Mouse (Mus musculus) liver, embryonic 14.5 days (tissue): ENCODE measurements around the gene Pglyrp4.

Experiments used
- CTCF ChIP-seq: IDR thresholded peaks from 2 replicates; pipeline ENCODE4 v1.5.1; 2016; ENCODE audit warnings: antibody characterized with exemption, low read depth, control low read depth
- EP300 ChIP-seq: IDR thresholded peaks from 2 replicates; pipeline ENCODE4 v1.6.1; 2016; ENCODE audit warnings: antibody characterized with exemption, low read depth

GRCm38 (mm10) chr3:90686835-90687234, 39.9 kb upstream of the Pglyrp4 start:
- TF ChIP-seq CTCF (no peak), EP300 (no peak)
